Mouse (Mus musculus): ENCODE results near the gene Chd6. TPM values are rescaled to one million over a fixed set of nuclear protein-coding genes. Genes with fewer than 3 reads are reported as not detected.

Chd6 gene
- polyA plus RNA-seq, 1 experiment from 2014 or later: 50.1 TPM

- no peak overlapping the region for H3K4me2 ChIP-seq
- H3K4me1 ChIP-seq (replicated peaks): peaks cover 3% of the 10 kb centered on the region; the same call in 1 of the 2 replicates
- H3K36me3 ChIP-seq: no peaks in the 10 kb centered on the region
- no peak overlapping the region for H3K27ac ChIP-seq
- no peak overlapping the region for H3K4me3 ChIP-seq (replicated peaks)
- no peaks in the 10 kb centered on the region; the same call in 1 of the 2 replicates for H3K27me3 ChIP-seq
- 57% methylated on average over 7 of the region's 7 CpGs for WGBS
- no peak for ATAC-seq (ENCODE audit: insufficient number of reproducible peaks, insufficient read depth, low FRiP score, low TSS enrichment, low read depth)
- no peak overlapping the region for H3K9ac ChIP-seq (replicated peaks)
- no peaks in the 10 kb centered on the region for H3K9me3 ChIP-seq
Measured at GRCm38 (mm10) chr2:160921285-160921684, 187.6 kb downstream of the Chd6 start.

GRCm38 (mm10) chr2:160918930-160919215 is 190.0 kb downstream of the Chd6 start:
- H3K27ac ChIP-seq: no peak overlapping the region
- H3K9ac ChIP-seq (replicated peaks): no peak overlapping the region
- H3K4me2 ChIP-seq: no peak overlapping the region
- peaks cover 17% of the 10 kb centered on the region for H3K4me1 ChIP-seq (replicated peaks)
- H3K4me3 ChIP-seq (replicated peaks): no peak overlapping the region
- WGBS: 82% methylated on average over 2 of the region's 2 CpGs
- no peaks in the 10 kb centered on the region for H3K9me3 ChIP-seq
- no peaks in the 10 kb centered on the region for H3K36me3 ChIP-seq
- H3K27me3 ChIP-seq: peaks cover 4% of the 10 kb centered on the region
- no peak for ATAC-seq (ENCODE audit: insufficient number of reproducible peaks, insufficient read depth, low FRiP score, low TSS enrichment, low read depth)

GRCm38 (mm10) chr2:160918154-160918929 is 190.5 kb downstream of the Chd6 start:
- H3K36me3 ChIP-seq: no peaks in the 10 kb centered on the region
- no peak for ATAC-seq (ENCODE audit: insufficient number of reproducible peaks, insufficient read depth, low FRiP score, low TSS enrichment, low read depth)
- no peaks in the 10 kb centered on the region for H3K9me3 ChIP-seq
- H3K4me2 ChIP-seq: no peak overlapping the region
- H3K4me3 ChIP-seq (replicated peaks): no peak overlapping the region
- 68% methylated on average over 8 of the region's 8 CpGs for WGBS
- H3K4me1 ChIP-seq (replicated peaks): peaks cover 17% of the 10 kb centered on the region
- H3K9ac ChIP-seq (replicated peaks): no peak overlapping the region
- peaks cover 8% of the 10 kb centered on the region for H3K27me3 ChIP-seq
- H3K27ac ChIP-seq: no peak overlapping the region

DNA sequence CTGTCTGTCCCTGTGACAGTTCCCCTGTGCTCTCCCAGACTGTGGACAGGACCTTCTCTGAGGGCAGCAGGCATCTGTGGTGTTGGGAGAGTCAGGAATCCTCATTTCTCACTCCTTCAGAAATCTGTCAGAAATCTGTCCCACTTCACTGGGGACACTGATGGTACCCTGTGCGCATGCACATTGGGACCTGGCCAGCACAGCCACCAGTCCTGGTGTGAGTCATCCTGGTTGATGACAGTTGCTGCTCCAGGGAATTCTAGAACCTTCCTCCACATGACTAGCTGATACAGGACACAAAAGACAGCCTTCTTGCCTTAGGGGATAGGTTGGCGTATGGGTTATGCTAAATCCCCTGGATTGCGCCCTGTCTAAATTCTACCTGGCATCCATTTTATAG is 191.6 kb downstream of the Chd6 start:
- 96% methylated on average over 3 of the region's 3 CpGs for WGBS
- peaks cover 23% of the 10 kb centered on the region for H3K4me1 ChIP-seq (replicated peaks)

DNA sequence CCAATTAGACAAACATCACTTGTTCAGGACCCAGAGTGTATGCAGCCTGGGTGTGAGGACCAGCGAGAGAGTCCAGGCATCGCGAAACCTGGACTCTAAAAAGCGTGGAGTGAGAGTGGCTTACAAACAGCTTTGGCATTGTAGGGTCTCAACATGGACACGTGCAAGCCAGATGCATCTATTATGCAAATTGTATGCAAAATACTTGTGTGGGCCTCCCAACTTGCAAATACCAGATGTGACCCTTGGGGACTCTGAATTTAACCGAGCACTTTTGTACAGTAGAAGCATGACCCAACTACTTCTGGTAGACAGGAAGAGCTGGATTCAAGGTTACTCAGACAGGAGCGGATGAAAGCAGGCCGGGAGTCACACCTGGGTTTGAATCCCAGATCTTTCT is 192.2 kb downstream of the Chd6 start:
- no peaks in the 10 kb centered on the region for H3K36me3 ChIP-seq
- 81% methylated on average over 8 of the region's 8 CpGs for WGBS
- no peaks in the 10 kb centered on the region for H3K9me3 ChIP-seq
- H3K4me2 ChIP-seq: no peak overlapping the region
- H3K4me3 ChIP-seq (replicated peaks): no peak overlapping the region
- no peak overlapping the region for H3K9ac ChIP-seq (replicated peaks)
- H3K27ac ChIP-seq: no peak overlapping the region
- peaks cover 24% of the 10 kb centered on the region for H3K27me3 ChIP-seq
- peaks cover 27% of the 10 kb centered on the region for H3K4me1 ChIP-seq (replicated peaks)
- no peak for ATAC-seq (ENCODE audit: insufficient number of reproducible peaks, insufficient read depth, low FRiP score, low TSS enrichment, low read depth)

More for the DNA sequence above, 191.6 kb downstream of the Chd6 start:
- Histone ChIP-seq H3K9ac (replicated peaks) (no peak overlapping the region), H3K36me3 (no peaks in the 10 kb centered on the region), H3K4me3 (replicated peaks) (no peak overlapping the region), H3K27me3 (peaks cover 18% of the 10 kb centered on the region), H3K4me2 (no peak overlapping the region), H3K27ac (no peak overlapping the region), H3K9me3 (no peaks in the 10 kb centered on the region)
- ATAC-seq (ENCODE audit: insufficient number of reproducible peaks, insufficient read depth, low FRiP score, low TSS enrichment, low read depth): no peak

DNA sequence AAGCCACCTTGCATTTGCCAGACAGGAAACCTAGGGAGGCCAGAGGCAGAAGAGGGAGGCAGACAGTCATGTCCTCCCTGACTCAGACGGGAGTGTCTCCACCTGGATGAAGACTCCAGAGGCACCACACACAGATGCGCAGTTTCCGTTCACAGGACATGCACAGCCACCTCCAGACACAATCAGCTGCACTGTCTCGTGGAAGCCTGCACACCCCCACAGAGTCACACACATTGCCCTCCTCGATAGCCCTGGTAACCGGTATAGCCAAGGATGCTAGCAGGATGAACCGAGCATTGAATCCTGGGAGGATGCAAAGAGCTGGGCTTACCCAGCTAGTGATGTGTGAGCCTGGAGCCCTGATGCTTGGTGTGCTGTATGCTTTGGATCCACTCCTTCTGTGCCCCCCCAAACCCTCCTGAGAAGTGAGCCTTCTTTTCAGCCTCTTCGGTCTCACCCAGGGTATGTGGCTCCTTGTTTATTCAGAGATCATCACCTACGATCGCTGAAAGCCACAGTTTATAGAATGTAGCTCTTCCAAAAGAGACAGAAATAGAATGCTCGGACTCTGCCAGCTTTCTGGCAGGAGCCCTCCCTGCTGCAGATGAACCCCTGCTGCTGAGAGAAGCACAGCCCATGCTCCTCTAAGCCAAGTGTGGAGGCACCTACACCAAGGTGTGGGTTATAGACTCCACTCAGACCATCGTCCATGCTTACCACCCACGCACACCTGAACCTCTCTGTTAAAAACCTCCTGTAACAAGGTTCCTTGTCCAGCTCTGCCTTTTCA is 192.9 kb downstream of the Chd6 start:
- Histone ChIP-seq H3K4me1 (replicated peaks) (peaks cover 34% of the 10 kb centered on the region), H3K4me3 (replicated peaks) (no peak overlapping the region), H3K9me3 (no peaks in the 10 kb centered on the region), H3K36me3 (no peaks in the 10 kb centered on the region), H3K9ac (replicated peaks) (no peak overlapping the region; the same call in 1 of the 2 replicates), H3K27me3 (peaks cover 31% of the 10 kb centered on the region), H3K27ac (0 out of 2 replicates have a peak overlapping the region, but pooled peaks have one; percentile 13), H3K4me2 (no peak overlapping the region)
- WGBS: 72% methylated on average over 13 of the region's 13 CpGs
- no peak for ATAC-seq (ENCODE audit: insufficient number of reproducible peaks, insufficient read depth, low FRiP score, low TSS enrichment, low read depth)

GRCm38 (mm10) chr2:160914656-160915055 is 194.2 kb downstream of the Chd6 start:
- no peak for ATAC-seq (ENCODE audit: insufficient number of reproducible peaks, insufficient read depth, low FRiP score, low TSS enrichment, low read depth)
- no peak overlapping the region for H3K4me2 ChIP-seq
- no peaks in the 10 kb centered on the region for H3K36me3 ChIP-seq
- peaks cover 36% of the 10 kb centered on the region for H3K4me1 ChIP-seq (replicated peaks)
- H3K27me3 ChIP-seq: peaks cover 44% of the 10 kb centered on the region
- H3K27ac ChIP-seq: no peak overlapping the region
- H3K4me3 ChIP-seq (replicated peaks): no peak overlapping the region
- no peaks in the 10 kb centered on the region for H3K9me3 ChIP-seq
- H3K9ac ChIP-seq (replicated peaks): no peak overlapping the region
- WGBS: 76% methylated on average over 9 of the region's 9 CpGs

GRCm38 (mm10) chr2:160912231-160912671 is 196.6 kb downstream of the Chd6 start, which contains the start of gene Emilin3:
Gene Emilin3, minus strand, starts transcription at chr2:160912328.
- no peaks in the 10 kb centered on the region for H3K9me3 ChIP-seq
- H3K36me3 ChIP-seq: peaks cover 24% of the 10 kb centered on the region
- WGBS: under 1% methylated on average over 46 of the region's 46 CpGs
- peak within 1 kb of the TSS; percentile 64 for H3K4me3 ChIP-seq (replicated peaks)
- H3K27ac ChIP-seq: peak within 1 kb of the TSS; percentile 56; the same call in 1 of the 2 replicates
- peak within 1 kb of the TSS; percentile 81 for H3K9ac ChIP-seq (replicated peaks)
- H3K4me2 ChIP-seq: peak within 1 kb of the TSS; percentile 92
- peaks cover 36% of the 10 kb centered on the region for H3K4me1 ChIP-seq (replicated peaks)
- peak; percentile 75 for ATAC-seq (ENCODE audit: insufficient number of reproducible peaks, insufficient read depth, low FRiP score, low TSS enrichment, low read depth)
- peaks cover 60% of the 10 kb centered on the region for H3K27me3 ChIP-seq

DNA sequence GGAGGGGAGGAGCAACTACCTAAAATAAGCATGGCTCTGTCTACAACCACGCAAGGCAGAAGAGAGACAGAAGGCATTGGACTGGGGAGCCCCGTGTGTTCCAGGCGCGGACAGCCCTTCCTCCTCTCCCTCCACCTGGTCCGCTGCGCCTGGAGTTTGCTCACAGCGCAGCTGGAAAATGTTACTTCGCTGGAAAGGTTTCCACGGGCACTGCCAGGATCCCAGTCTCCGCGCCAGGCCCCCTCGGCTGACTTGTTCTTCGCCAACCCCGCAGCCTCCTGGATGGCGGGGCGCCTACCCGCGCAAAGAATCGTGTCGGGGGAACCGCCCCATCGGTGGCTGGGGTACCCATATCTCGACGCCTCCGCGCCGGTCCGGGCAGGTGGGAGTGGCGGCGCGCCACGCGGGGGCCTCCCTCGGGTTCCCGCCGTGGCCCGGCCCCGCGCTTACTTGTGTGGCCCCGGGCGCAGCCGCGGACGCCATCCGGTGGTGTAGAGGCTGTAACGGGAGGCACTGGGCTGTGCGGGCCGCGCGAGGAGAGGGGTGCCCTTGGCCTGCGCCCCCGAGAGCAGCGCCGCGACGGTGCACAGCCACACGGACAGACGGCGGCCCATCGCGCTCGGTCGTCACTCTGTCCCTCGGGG is 197.2 kb downstream of the Chd6 start:
- H3K4me2 ChIP-seq: peak overlapping the region; percentile 92

DNA sequence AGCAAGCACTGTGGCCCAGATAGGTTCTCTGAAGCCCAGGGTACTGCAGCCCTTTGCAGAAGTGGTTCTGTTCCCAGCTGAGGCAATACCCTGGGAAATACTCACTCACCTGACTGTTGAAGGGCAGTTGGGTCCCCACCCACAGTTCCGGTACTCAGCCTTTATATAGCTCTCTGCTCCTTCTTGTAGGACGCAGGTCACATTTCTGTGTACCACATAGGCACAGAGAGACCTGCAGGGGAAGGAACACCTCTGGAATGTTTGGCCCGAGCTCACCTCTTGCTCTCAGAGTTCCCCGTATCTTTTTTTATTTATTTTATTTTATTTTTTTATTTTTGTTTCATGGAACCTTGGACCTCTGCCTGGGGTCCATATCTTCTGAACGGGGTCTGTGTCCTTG is 198.2 kb downstream of the Chd6 start:
- H3K4me2 ChIP-seq: peak overlapping the region; percentile 92
- no peak overlapping the region; the same call in 1 of the 2 replicates for H3K4me3 ChIP-seq (replicated peaks)
- H3K27me3 ChIP-seq: peaks cover 60% of the 10 kb centered on the region
- H3K9me3 ChIP-seq: no peaks in the 10 kb centered on the region
- no peak for ATAC-seq (ENCODE audit: insufficient number of reproducible peaks, insufficient read depth, low FRiP score, low TSS enrichment, low read depth)
- WGBS: 90% methylated on average over 5 of the region's 5 CpGs
- H3K9ac ChIP-seq (replicated peaks): no peak overlapping the region
- peaks cover 30% of the 10 kb centered on the region for H3K4me1 ChIP-seq (replicated peaks)
- H3K36me3 ChIP-seq: peaks cover 37% of the 10 kb centered on the region
- no peak overlapping the region for H3K27ac ChIP-seq

More for the DNA sequence above, 197.2 kb downstream of the Chd6 start:
- Histone ChIP-seq H3K9ac (replicated peaks) (peak overlapping the region; percentile 81), H3K4me3 (replicated peaks) (peak overlapping the region; percentile 64), H3K9me3 (no peaks in the 10 kb centered on the region), H3K27ac (no peak overlapping the region), H3K36me3 (peaks cover 29% of the 10 kb centered on the region), H3K4me1 (replicated peaks) (peaks cover 36% of the 10 kb centered on the region), H3K27me3 (peaks cover 60% of the 10 kb centered on the region)
- under 1% methylated on average over 64 of the region's 64 CpGs for WGBS
- peak; percentile 58; the same call in 1 of the 2 replicates for ATAC-seq (ENCODE audit: insufficient number of reproducible peaks, insufficient read depth, low FRiP score, low TSS enrichment, low read depth)

DNA sequence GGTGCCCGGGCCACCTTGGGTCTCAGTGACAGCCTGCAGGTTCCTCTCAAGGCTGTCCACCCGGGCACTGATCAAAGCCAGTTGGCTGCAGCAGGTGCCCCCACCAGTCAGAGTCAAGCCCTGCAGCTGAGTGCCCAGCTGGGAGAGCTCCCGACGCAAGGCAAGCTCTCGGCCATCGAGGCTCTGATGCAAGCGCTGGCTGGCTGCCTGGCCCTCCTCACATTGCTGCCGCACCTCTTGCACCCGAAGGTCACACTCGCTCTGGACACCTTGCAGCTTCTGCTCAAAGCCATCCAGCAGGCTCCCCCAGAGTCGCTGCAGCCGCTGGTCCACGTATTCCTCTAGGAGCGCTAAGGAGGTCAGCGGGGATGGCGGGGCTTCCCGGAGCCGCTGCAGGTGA is 200.3 kb downstream of the Chd6 start:
- 59% methylated on average over 18 of the region's 18 CpGs for WGBS
- no peak overlapping the region for H3K9ac ChIP-seq (replicated peaks)
- peaks cover 37% of the 10 kb centered on the region for H3K36me3 ChIP-seq
- no peaks in the 10 kb centered on the region for H3K9me3 ChIP-seq
- no peak overlapping the region for H3K4me3 ChIP-seq (replicated peaks)
- no peak overlapping the region for H3K4me2 ChIP-seq
- ATAC-seq (ENCODE audit: insufficient number of reproducible peaks, insufficient read depth, low FRiP score, low TSS enrichment, low read depth): no peak
- no peak overlapping the region for H3K27ac ChIP-seq
- peaks cover 53% of the 10 kb centered on the region for H3K27me3 ChIP-seq
- peaks cover 19% of the 10 kb centered on the region for H3K4me1 ChIP-seq (replicated peaks)

Data from limb, embryonic 12.5 days (tissue).